Comparison of ENCODE assay signal across 11 mouse cellular contexts in the genomic region with DNA sequence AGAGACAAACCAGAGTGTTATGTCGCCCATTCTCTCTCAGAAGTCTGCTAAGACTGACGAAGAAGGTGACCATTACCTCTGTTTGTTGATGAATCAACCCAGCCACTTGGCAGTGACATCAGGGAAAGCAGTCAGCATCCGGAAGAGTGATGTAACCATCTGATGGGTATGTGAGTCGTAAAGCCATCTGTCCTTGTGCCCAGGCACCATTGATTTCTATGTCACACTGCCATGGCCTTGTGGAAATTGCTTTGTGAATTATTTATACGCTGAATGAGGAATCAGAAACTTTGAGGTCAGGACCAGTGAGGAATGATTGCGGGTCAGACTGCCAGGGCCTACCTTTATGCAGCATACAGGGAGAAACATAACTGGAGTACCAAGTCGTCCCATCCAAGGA.
"Had no signal": no experiment of that assay in that cellular context is flagged by ENCODE, and none has a peak within 500 bp of the region (broad histone marks: within the 10 kb centered on the region; RNA-seq: fewer than 3 reads in every experiment).

No protein-coding gene starts in this region.

- DNase-seq: lung, adult 2 months; lung, postnatal 14 days; lung, postnatal 36 days; retina, postnatal 1 day; right cerebral cortex, adult 18-20 months; right cerebral cortex, postnatal 25 days; right cerebral cortex, postnatal 4 days; spleen, adult 18-20 months; thymus, adult 18-20 months; thymus, postnatal 14 days; thymus, postnatal 36 days had no signal
